Mouse (Mus musculus): ENCODE data around the gene Gclm. TPM values are rescaled to one million over a fixed set of nuclear protein-coding genes. Genes with fewer than 3 reads are reported as not detected.
A peak's percentile ranks its signal among the peaks of the same experiment; 100 is the strongest.
"Not testable (repeated sequence)": the region's sequence is repeated elsewhere in the genome, so short reads cannot be mapped to it uniquely, and the experiment has no call there.

Gene Gclm
- polyA plus RNA-seq, 1 experiment, result 227 TPM

DNA sequence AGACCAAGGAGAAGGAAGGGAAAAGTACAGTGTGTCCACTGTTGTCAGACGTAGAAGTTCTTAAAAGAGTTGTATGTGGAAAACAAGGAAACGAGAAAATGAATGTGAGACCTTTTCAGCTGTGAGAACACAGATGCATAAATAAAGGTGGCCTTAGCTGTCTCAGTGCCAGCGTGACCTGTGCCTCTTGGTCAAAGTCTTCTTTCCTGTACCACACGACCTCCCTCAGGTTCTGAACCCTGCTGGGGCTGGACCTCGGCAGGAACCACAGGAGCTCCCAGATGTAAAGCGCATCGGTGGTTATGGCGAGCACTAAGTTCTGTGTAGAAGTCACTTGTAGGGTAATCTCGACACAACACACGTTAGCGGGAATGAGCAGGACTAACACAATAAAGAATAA, 35.8 kb upstream of the Gclm start:
- Histone ChIP-seq H3K4me3 (ENCODE audit: insufficient read depth, low read depth, low read length) (no peak overlapping the region), H3K4me1 (ENCODE audit: control insufficient read depth, insufficient read depth, low read length) (peaks cover 34% of the 10 kb centered on the region), H3K27ac (ENCODE audit: insufficient read depth, low read depth, low read length) (peak overlapping the region; percentile 61), H3K27me3 (replicated peaks; ENCODE audit: control insufficient read depth, insufficient read depth, low read length) (no peaks in the 10 kb centered on the region), H3K36me3 (ENCODE audit: control insufficient read depth, insufficient read depth, low read length) (no peaks in the 10 kb centered on the region)
- TF ChIP-seq CTCF (conservative IDR thresholded peaks at IDR 0.05; ENCODE audit: insufficient read depth, insufficient read length, low read depth, low read length) (no peak), POLR2A (IDR thresholded peaks at IDR 0.05; ENCODE audit: low read depth, low read length) (no peak)
- DNase-seq, result peak; percentile 85
- WGBS, result 43% methylated on average over 11 of the region's 11 CpGs

DNA sequence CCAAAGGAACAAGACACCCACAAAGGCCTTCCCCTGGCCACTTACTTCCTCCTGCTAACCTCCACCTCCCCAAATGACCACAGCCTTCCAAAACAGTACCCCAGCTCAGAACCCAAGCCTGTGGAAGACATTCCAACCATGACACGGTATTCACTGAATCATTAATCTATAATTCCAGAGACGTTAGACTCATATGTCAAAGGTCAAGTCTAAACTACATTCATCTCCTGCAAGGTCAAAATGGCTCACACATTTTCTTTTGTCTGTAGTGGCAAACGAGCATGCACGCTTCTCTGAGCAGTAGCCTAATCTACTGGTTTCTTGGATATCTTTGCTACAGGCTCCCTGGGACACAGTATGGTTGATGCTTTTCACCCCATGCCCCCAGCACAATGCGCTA, 34.9 kb upstream of the Gclm start:
- no peak overlapping the region for H3K4me3 ChIP-seq (ENCODE audit: insufficient read depth, low read depth, low read length)
- TF ChIP-seq CTCF (conservative IDR thresholded peaks at IDR 0.05; ENCODE audit: insufficient read depth, insufficient read length, low read depth, low read length) (no peak), POLR2A (IDR thresholded peaks at IDR 0.05; ENCODE audit: low read depth, low read length) (no peak)
- H3K27me3 ChIP-seq (replicated peaks; ENCODE audit: control insufficient read depth, insufficient read depth, low read length), result no peaks in the 10 kb centered on the region
- H3K4me1 ChIP-seq (ENCODE audit: control insufficient read depth, insufficient read depth, low read length), result peaks cover 38% of the 10 kb centered on the region
- peak; percentile 44 for DNase-seq
- peak overlapping the region; percentile 81 for H3K27ac ChIP-seq (ENCODE audit: insufficient read depth, low read depth, low read length)
- H3K36me3 ChIP-seq (ENCODE audit: control insufficient read depth, insufficient read depth, low read length), result no peaks in the 10 kb centered on the region
- 49% methylated on average over 5 of the region's 5 CpGs for WGBS

DNA sequence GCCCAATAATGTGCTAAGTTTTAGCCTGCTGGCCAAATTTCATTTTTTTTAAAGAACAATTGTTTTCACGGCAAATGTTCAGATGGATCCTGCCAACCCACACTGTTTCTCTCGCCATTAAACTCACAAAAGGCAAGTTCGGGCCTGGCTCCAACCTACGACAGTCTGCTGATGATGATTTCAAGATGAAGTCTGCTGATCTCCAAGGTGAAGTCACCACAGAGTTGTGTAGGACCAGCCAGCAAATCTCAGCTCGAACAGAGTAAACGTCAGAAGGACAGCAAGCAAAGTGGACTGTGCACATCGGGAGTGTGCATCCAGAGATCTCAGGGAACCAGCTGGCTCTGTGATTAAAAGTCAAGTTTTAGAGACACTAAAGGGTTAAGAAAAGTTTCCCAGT, 34.5 kb upstream of the Gclm start:
- Histone ChIP-seq H3K4me3 (ENCODE audit: insufficient read depth, low read depth, low read length) (no peak overlapping the region), H3K27me3 (replicated peaks; ENCODE audit: control insufficient read depth, insufficient read depth, low read length) (no peaks in the 10 kb centered on the region), H3K36me3 (ENCODE audit: control insufficient read depth, insufficient read depth, low read length) (no peaks in the 10 kb centered on the region), H3K27ac (ENCODE audit: insufficient read depth, low read depth, low read length) (peak overlapping the region; percentile 81), H3K4me1 (ENCODE audit: control insufficient read depth, insufficient read depth, low read length) (peaks cover 35% of the 10 kb centered on the region)
- TF ChIP-seq POLR2A (IDR thresholded peaks at IDR 0.05; ENCODE audit: low read depth, low read length), result no peak
- no peak for TF ChIP-seq CTCF (conservative IDR thresholded peaks at IDR 0.05; ENCODE audit: insufficient read depth, insufficient read length, low read depth, low read length)
- WGBS, result 73% methylated on average over 7 of the region's 7 CpGs
- DNase-seq, result peak; percentile 24

DNA sequence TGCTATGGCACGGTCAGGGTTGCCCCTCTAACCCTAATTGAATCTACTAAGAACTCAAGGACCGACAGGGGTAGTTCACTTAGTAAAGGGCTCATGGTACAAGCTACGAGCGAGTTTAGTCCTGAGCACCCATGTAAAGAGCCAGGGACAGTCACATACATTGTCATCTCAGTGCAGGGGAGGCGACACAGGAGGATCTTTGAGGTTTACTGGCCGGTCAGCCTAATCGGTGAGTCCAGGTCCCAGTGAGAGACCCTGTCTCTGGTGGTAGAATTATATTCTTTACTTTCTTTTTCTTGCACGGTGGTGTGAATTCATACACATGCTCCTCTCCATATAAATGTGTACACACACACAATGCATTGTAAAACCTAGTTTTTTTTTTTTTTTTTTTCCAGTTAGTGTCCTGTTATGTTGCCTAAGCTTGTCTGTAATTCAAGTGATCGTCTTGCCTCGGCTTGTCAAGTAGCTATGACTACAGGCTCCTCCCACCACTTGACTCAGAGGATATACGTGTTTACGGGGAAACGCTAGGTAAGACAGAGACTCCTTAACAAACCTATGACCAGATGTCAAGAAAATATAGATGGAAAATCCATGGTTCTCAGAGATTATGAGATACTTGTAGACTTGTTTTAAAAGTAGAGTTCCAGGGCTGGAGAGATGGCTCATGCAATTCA, 33.8 kb upstream of the Gclm start:
- H3K4me3 ChIP-seq (ENCODE audit: insufficient read depth, low read depth, low read length), result no peak overlapping the region
- no peaks in the 10 kb centered on the region for H3K36me3 ChIP-seq (ENCODE audit: control insufficient read depth, insufficient read depth, low read length)
- TF ChIP-seq POLR2A (IDR thresholded peaks at IDR 0.05; ENCODE audit: low read depth, low read length), result no peak
- no peak for TF ChIP-seq CTCF (conservative IDR thresholded peaks at IDR 0.05; ENCODE audit: insufficient read depth, insufficient read length, low read depth, low read length)
- WGBS, result 66% methylated on average over 13 of the region's 13 CpGs
- no peaks in the 10 kb centered on the region for H3K27me3 ChIP-seq (replicated peaks; ENCODE audit: control insufficient read depth, insufficient read depth, low read length)
- H3K4me1 ChIP-seq (ENCODE audit: control insufficient read depth, insufficient read depth, low read length), result peaks cover 31% of the 10 kb centered on the region
- peak overlapping the region; percentile 51; the same call in 1 of the 2 replicates for H3K27ac ChIP-seq (ENCODE audit: insufficient read depth, low read depth, low read length)
- DNase-seq, result peak; percentile 48

DNA sequence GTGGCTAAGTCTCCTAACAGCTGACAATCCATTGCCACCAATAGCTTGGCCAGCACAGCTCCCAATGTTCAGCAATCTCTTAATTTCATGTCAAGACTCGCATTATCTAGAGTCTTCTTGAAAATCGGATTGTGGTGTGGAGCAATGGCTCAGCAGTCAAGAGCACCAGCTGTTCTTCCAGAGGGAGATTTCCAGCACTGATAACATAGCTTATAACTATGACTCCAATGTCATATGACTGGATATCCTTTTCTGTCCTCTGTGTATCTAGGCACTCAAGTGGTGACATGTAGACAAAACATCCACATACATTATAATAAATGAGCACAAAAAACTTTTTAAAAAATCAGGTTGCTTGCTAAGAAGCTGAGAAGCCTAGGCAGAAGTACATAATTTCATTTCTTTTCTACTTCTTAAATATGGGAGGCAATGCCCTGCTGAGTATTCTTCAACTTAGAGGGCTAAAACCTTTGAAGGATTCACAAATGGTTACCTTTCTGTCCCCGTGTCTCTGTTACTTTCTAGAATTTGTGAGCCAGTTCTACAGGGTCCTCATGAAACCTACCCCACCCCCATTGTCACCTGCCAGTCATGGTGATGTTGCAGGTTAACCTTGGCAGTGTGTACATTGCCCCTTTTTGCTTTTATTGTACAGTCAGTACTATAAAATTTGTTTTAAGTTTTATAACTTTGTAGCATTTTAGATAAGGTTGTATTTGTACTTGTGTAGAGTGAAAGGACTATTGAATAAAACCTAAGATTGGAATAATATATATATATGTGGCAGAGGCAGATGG, 23.9 kb upstream of the Gclm start:
- DNase-seq, result no peak
- 91% methylated on average over 3 of the region's 3 CpGs for WGBS
- Histone ChIP-seq H3K4me1 (ENCODE audit: control insufficient read depth, insufficient read depth, low read length) (no peaks in the 10 kb centered on the region), H3K4me3 (ENCODE audit: insufficient read depth, low read depth, low read length) (no peak overlapping the region), H3K36me3 (ENCODE audit: control insufficient read depth, insufficient read depth, low read length) (no peaks in the 10 kb centered on the region), H3K27me3 (replicated peaks; ENCODE audit: control insufficient read depth, insufficient read depth, low read length) (no peaks in the 10 kb centered on the region), H3K27ac (ENCODE audit: insufficient read depth, low read depth, low read length) (no peak overlapping the region)
- no peak for TF ChIP-seq POLR2A (IDR thresholded peaks at IDR 0.05; ENCODE audit: low read depth, low read length)
- no peak for TF ChIP-seq CTCF (conservative IDR thresholded peaks at IDR 0.05; ENCODE audit: insufficient read depth, insufficient read length, low read depth, low read length)

DNA sequence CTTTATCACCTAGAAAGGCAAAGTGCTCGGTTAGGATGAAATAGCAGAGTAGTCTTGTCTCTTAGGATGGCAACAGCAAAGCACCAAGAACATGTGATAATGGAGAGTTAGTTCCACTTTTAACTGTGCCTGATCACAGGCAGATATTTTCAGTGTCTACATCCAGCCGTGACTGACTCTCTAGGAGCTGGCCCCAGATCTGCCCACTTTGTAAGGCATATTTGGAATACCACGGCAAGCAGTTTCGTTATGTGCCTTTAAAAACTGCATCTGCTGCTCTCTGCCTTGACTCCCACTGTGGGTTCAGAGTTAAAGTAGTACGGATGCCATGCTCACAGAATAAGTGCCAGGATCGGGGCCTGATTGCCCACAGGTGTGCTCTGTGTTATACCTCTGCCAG, 18.4 kb upstream of the Gclm start:
- not testable (repeated sequence) for H3K27me3 ChIP-seq (replicated peaks; ENCODE audit: control insufficient read depth, insufficient read depth, low read length); DNase-seq; H3K4me3 ChIP-seq (ENCODE audit: insufficient read depth, low read depth, low read length); H3K4me1 ChIP-seq (ENCODE audit: control insufficient read depth, insufficient read depth, low read length); H3K27ac ChIP-seq (ENCODE audit: insufficient read depth, low read depth, low read length); H3K36me3 ChIP-seq (ENCODE audit: control insufficient read depth, insufficient read depth, low read length)
- WGBS, result 55% methylated on average over 6 of the region's 6 CpGs

DNA sequence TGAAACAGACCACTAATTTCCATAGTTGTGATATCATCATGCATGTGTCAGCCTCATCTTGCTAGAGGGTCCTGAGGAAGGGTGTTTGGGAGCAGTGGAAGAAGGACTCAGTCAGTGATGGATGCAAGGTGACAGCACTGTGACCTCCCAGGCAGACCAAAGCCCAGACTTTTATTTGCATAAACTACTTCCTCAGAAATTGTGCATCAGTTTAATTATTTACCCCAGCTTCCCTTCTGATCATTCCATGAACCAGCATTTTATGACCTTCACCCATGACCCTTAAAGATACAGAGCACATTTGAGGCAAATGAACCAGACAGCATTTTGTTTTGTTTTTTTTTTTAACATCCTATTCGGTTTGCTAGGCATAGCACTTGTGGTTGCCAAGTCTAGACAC, 9.6 kb upstream of the Gclm start:
- DNase-seq, result peak; percentile 63
- H3K4me1 ChIP-seq (ENCODE audit: control insufficient read depth, insufficient read depth, low read length), result peaks cover 7% of the 10 kb centered on the region; the same call in 1 of the 2 replicates
- H3K27ac ChIP-seq (ENCODE audit: insufficient read depth, low read depth, low read length), result no peak overlapping the region
- WGBS, result 13% methylated on average over 1 of the region's 1 CpGs
- no peak overlapping the region for H3K4me3 ChIP-seq (ENCODE audit: insufficient read depth, low read depth, low read length)
- no peaks in the 10 kb centered on the region for H3K27me3 ChIP-seq (replicated peaks; ENCODE audit: control insufficient read depth, insufficient read depth, low read length)
- TF ChIP-seq POLR2A (IDR thresholded peaks at IDR 0.05; ENCODE audit: low read depth, low read length), result no peak
- no peak for TF ChIP-seq CTCF (conservative IDR thresholded peaks at IDR 0.05; ENCODE audit: insufficient read depth, insufficient read length, low read depth, low read length)
- H3K36me3 ChIP-seq (ENCODE audit: control insufficient read depth, insufficient read depth, low read length), result no peaks in the 10 kb centered on the region; the same call in 1 of the 2 replicates
